Mouse (Mus musculus) right cerebral cortex, postnatal 25 days (tissue): ENCODE measurements at regions not wholly inside any gene's neighbourhood (a gene's known extent, or its start where the extent isn't known, plus 50 kb on each side); places are given as distances from the start of the nearest gene placed in this dataset.

Source experiments
- DNase-seq: peaks from one replicate; pipeline ENCODE4 v3.0.0; 2022

DNA sequence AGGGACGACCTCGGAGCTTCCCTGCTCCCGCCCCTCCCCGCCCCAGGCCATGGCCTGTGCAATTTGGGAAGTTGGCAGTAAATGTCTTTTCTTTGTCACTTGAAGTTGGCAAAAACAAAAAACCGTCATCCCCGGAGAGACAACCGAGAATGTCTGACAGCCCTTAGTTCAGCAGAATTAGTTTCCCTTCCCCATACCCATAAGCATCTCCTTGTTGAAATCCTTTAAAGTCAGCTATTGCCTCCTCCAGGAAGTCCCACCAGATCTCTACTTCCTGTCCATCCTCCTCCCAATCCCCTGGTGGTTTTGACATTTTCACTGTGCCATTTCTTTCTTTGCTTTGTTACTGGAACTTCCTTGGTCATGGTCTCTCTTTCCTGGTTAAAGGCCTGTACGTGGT, 54.8 kb downstream of the Foxb1 start:
- no peak for DNase-seq

DNA sequence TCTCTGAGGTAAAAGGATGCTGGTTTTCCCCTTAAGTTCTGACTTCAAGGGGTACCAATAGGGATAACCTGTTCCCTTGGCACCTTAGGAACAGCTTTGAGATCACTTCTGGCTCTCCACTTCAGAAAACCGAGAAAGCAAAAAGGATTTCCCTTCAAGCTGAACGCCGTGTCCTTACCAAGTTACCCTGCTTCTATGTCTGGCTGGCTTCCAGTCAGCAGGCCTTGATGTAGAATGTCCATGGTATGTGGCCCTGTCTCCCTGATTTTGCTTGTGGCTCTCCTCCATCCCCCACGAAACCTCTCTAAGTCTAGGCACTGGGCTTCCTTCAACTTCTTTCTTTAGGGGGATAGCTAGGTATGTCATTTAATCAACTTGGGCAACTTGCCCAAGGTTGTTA, 55.7 kb downstream of the Foxb1 start:
- no peak for DNase-seq

DNA sequence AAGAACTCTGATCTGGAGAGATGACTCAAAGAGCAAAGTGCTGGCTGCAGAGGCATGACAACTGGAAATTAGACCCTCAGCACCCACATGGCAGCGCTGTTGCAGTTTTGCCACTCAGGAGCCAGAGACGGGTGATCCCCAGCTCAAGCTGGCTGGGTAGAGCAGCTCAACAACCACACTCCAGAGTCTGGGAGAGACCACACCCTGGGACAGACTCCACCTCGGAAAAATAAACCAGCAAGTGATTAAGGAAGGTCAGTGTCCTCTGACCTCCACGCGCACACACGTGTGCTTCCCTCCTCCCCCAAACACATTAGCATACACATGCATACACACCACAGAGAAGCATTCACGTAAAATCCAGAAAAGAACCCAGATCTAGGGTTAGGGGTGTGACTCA, 57.0 kb downstream of the Foxb1 start:
- DNase-seq: no peak

DNA sequence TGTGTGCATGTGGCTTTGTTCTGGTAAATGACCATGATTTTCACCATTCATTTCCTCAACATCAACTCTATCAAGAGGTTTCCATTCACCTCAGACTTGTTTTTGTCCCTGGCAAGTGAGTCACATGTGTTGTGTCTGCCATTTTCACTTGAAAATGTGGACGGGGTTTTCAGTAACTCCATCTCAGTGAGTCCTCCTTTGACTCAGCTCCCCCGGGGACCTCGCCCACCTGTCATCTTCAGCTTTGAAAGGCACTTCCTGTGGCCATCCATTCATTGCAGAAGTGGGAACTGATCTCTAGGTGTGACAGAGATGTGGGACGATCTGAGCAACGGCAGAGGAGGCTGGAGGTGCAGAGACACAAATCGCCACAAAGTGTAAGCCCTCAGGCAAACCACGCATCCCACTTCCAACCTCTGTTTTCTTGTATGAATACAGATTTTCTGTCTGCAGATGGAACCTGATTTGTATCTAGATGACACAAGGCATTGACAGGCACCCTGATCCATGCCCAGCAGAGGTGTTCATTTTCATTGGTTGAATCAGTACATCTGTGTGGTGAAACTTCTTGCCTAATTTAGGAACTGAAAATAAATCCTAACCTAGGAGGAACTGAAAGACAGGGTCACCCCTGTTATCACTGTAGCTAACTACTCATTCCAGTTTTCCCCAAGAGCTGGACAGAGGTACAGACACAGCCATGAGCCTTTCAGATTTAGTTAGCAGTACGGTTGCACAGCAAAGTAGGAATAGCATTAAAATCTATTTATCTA, 58.4 kb downstream of the Foxb1 start:
- no peak for DNase-seq

DNA sequence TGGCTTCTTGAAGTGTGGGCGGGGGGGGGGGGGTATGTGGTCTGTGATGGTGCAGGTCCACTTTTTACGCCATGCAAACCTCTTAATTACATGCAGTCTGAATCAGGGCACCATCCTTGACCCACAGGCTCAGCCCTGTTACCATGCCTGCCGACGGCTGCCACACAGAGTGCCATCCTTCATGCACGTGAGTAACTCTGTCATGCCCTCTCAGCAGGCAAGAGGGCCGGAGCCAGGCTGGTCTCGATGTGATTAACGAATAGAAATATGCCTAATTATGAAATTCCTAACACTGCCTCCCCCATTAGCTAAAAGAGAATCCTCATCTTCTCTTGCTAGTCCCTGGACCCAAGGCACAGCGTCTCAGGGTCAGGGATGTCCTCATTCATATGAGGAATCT, 60.0 kb downstream of the Foxb1 start:
- DNase-seq: no peak

DNA sequence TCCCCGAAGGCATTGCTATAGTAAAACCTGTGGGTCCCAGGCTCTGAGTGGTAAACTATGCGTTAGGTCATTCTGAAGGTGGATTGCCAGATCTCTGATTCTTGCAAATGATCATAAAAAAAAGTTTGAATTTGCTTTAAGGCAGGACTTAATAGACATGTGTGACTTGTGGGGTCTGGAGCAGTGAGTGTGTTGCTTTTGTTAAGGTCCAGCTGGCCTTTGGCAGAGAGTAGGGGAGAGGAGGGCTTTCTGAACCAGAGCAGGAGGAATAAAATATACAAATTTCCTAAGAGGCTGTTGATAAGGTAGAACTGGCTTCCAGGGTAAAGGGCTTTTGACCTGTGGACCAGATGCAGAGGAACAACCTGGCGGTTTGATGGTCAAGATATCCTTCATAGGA, 69.0 kb downstream of the Foxb1 start:
- no peak for DNase-seq

DNA sequence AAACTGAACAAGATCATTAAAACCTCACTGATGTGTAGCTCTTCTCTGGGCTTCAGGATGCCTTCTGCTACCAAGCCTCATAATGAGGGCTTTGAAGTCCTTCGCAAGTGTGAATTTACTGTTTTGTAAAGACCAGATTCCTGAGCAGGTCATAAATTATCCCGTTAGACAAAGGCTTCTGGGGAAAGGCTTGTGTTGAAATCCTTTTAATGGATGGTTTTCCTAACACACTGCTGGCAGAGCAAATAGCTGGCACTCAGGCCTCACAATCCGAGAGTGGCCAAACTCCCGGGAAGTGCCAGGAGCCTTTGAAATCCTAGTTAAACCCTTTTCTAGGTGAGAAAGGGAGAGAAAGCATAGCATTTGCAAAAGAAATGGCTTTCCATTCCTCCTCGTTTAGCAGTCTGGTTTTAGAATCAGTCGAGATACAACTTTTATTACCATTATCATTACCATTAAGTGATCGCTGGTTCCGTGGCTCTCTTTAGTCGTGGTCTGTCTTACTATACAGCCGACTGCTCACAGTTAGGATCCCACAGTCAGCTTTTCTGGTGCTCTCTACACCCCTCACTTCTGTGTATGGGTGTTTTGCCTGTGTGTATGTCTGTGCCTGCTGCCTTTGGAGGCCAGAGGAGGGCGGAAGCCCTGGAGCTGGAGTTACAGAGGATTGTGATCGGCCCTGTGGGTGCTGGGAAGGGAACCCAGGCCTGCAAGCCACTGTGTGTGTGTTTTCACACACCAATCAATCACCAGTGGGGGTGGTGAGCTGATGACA, 73.2 kb downstream of the Foxb1 start:
- DNase-seq: no peak

DNA sequence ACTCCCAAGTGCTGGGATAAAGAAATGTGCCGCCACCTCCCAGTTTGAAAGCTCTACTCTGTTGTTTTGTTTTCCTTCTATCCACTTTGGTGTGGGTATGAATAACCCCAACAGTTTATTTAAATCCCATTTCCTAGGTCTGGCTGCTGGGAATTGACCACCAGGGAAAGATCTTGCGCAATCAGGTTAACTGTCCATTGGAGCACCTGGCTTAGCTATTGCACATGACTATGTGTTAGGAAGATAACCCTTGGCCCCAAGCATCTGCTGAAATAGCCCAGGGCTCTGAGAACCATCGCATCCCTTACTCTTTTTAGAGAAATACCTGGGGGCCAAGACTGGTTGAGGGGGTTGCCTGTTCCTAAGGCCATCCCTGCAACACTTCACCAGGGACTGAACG, 74.0 kb downstream of the Foxb1 start:
- no peak for DNase-seq

DNA sequence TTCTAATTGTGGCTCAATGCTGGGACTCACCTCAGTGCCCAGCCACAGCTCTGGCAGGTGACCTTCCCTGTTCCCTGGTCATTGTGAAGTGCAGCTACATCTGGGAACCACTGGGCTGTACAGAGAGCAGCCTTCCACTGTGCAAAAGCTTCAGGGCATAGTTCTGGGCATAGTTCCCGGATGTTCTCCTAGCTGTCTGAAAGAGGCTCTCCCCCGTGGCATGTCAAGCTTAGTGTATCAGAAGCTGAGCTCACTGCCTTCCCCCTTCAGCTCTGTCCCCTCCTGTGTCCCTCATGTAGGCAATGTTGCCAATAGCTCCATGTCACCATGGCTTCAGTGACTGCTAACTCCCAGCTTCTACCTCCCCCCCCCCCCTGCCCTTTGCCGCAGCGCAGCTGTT, 75.1 kb downstream of the Foxb1 start:
- DNase-seq: no peak

DNA sequence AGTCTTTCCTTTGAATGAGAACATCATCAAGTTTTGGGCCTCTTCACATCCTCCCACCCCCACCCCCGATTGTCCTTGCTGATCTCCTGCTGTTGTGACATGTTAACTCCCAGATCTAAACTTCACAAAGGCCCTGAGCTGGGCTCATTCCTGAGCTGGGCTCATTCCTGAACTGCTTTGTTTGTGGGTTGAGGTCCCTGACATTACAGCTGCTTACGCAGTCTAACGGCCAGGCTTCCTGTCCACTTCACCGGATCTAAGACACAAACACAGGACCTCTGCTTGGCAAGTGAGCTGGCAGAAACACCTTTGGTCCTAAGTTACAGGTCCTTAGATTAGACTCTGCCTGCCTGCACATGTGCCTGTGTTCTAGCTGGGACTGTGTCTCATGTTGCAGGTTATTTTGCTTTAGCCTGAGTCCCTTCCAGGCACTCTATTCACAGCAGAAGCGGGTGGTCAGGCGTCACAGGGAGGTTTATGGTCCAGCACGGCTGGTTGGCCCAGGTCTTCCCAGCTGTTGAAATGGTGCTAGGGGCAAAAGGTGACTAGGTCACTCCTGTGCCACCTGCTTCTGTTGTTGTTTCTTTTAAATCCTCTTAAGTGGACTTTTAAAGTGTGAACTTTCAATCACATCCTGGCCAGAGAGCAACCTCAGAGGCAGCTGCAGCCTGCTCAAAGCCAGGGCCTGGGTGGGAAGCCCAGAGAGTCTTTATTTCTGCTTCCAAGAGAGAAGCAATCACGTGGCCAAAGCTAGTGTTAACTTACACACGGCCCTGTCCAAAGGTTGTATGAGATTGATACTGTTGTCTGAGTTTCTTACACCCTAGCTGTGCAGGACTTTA, 79.1 kb downstream of the Foxb1 start:
- DNase-seq: no peak

DNA sequence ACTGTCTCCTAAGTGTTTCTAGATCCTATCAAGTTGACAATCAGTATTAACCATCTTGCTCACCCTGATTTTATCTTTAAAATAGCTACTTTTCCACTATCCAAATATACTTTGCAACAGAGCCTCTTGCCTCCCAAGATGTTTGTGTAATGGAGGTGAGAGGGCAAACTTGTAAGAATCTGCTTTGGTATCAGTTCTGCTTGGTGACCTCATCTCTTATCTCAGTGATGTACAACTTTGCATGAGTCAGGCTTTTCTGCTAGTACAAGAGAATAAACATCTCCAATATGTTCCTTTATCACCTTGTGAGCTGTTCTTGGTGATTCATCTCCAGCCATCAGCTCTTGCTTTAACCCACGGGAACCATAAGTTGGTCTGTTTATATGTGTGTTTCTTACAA, 82.1 kb downstream of the Foxb1 start:
- no peak for DNase-seq

DNA sequence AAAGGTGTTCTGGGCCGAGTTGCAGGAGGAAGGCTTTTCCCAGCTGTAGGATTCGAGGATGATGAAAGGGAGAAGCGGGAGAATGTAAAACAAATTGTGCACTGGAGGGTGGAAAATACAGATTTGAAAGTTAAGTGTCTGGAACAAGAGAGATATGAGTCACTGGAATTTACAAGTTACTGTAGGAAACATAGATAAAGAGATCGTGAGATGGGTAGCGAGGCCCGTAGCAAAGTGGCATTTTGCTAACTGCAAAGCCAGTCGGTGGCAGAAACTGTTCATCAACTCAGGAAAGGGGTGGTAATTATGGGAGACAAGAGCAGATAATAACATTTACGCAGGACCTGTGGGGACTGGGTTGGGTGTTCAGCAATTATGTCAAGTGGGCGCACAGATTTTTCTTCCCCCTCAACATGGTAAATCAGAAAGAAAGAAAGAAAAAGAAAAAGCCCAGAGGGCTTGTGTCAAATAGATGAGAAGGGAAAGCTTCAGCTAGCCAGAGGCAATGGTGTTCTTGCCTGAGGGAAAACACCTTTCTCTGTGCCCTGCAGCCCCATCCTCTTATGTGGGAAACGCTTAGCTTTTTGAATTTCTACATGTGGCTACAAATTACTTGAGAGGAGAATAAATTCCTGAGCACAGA, 87.2 kb downstream of the Foxb1 start:
- DNase-seq: no peak

DNA sequence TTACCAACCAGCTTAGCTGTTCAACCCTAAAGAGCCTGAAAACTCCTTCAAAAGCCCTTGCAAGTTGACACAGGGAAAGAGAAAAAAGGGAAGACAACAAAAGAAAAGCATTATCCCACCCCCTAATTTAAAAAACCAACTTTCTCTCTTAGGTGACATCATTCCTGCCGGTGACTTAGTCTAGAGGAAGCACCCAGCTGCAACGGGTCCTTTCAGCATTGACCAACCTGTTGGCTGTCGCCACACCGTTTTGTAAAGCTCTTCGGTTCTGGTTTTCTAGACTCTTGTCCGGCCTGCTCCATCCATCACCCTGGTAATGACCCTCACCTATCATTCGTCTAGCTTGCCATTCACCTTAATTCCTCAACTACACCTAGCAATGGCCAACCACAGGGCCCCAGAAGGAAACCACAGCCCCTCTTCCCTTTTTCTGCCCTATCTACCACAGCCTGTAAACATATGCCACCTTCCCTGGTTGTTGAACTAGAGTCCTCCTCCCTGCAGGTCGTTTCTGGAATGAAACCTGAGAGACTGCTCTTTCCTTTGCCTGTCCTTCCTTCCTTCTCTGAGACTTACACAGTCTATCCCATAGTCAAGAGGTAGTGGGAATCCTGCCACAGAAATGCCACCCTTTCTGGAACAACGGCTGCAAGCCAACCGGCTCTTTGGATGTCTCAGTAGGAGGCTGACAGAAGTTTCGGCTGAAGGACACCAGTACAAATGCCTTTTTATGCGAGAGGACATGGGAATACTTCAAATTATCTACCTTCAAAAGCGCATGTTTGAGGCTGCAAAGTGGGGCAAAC, 87.9 kb downstream of the Foxb1 start:
- no peak for DNase-seq

DNA sequence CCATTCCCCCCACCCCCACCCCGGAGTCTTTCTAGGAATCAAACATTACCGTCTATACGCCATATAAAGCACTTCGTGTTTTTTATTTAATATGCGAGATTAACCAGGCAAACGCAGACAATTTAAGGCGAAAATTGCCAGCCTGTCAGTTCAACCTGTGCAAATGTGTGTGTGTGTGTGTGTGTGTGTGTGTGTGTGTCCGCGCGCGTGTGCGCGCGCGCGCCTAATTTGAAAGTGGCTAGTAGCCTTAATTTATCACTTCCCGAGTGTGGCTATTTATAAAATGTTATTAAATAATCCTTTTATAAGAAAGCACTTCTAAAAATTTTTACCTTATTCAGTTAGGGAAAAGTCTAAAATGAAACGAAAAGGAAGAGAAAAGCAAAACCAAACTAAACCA, 89.5 kb downstream of the Foxb1 start:
- no peak for DNase-seq

DNA sequence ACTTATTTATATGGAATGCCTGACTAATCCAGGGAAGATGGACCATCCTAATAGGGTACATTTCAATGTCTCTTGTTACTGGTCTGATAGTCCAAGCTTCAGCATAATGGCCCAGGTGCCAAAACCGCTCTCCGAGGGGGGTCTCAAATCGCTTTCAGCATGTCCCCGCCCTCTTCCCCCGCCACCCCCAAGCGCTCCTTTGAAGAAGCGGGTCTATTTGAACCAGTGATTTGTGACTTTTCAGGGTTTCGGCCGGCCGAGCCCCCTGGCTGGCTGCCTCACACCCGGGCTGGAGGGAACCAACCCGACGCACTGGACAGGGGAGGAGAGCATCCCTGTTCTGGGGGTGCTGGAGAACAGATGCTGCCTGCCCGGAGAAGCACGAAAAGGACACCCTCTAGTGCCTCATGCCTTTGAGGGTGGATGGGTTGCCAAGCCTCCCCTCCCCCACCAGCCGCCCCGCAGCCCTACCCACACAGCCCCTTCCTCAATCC, 90.1 kb downstream of the Foxb1 start:
- DNase-seq: no peak

DNA sequence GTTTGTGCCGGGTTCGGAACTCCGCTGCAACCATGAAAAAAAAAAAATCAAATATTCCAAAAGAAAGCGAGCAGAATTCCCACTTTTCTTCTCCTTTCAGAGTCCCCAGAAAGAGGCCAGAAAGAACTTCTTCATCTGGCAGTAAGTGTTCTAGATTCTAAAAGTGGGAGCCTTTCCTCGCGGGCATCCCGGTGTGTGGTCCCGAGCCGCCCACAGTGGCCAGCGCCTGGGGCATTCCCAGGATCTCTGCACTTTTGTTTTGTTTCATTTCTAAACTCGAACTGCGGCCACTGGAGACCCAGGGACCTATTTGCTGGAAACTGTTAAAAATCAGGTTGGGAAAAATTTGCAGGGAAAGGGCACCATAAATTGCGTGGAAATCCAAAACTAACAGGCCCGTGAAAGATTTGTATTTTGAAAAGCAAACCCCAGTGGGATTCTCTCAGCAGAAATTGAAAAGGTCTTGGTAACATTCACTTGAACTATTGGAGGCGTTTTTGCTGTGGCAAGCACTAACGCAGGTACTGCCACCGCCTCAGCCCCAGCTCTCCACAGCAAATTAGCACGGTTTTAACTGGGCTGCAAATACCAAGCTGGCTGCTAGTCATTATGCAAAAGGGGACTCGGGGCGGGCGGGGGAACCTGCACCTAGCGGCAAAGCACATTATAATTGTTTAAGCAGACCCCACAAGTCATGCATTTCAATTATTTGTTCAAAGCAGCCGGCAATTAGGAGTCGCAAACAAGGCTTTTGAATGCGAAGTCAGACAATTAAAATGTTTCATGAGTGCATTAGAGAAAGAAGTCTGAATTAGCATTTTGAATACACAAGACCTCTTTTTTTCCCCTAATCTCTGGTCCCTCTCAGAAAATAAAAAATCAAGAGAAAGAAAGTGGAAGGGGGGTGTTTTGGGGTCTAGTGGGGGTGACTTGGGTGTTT, 90.9 kb downstream of the Foxb1 start:
- no peak for DNase-seq

DNA sequence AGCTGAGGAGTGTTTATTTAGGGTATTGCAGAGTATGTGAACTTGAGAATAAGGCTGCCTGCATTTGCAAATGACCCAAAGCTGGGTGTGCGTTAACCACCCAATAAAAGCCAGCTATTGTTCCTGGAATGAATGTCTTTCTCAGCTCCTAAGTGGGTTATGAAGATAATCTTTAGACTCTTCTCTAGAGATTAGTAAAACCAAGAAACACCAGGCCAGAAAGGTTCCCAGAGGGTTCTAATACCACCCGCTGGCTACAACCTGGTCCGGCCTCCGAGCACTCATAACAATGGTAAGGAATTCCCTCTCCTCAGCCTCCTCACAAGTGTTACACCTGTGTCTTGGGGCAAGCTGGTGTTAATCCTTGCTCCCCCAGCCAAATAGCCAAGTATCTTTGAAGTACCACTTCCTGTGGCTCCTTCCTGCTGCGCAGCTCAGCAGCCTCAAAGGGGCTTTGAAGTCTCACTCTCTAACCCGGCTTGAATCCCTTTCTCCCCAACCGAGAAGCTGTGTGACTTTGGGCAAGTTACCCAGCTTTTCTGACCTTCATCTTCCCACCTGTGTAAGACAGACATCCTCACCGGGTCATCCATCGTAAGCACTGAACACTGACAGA, 92.2 kb downstream of the Foxb1 start:
- DNase-seq: no peak

DNA sequence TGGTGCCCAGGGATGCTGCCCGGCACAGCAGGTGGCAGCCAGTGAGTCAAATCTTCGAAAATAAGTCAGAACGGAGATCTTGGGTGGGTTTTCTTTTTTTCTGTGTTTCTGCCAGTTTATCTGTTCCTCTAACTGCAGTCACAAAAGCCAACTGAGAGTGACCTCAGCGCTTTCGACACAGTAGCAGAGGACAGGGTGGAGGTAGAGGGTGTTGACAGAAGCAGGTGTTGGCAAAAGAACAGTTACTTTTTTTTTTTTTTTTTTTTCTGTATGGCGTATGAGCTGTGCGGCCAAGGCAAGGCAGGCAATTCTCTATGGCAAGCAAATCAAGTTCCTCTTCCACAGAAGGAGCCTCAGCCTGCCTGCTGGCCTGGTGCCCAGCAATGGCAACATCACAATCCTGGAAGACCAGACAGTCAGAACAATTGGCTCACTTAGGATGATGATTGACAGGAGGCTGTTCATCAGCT, 93.6 kb downstream of the Foxb1 start:
- no peak for DNase-seq

DNA sequence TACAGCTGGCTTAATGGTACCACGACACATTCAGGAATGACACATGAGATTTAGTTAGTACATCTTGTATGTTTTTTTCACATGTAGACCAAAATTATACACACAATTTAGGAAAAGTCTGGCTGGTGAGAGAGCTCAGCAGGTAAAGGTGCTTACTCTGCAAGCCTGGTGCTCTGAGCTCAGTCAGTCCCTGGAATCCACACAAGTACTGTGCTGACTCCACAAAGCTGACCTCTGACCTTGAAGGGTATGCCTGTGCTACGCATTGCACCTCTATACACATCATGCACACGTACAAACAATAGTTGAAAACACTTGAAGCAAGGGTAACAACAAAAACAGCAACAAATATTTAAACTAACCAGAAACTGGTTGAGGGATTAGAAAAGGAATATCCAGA, 96.5 kb downstream of the Foxb1 start:
- DNase-seq: no peak

DNA sequence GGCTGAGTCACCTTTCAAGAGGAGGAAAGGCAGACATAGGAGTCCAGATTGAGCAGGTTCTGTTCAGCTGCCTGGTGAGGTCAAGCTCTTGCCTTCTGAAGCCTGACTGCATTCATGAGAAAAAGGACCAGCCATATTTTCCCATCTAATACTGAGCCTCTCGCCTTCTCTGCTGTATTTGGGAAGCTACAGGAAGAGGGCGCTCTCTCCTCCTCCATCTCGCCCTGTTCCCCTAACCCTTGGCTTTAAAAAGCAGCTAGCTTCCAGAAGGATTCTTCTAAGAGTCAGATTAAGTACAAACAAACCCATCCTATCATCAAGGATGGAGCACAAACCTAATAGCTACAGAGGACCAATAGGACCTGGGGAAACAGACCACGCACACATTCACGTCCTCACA, 98.3 kb downstream of the Foxb1 start:
- DNase-seq: no peak
